Mouse (Mus musculus) C2C12 (cell line): Measurements from ENCODE around the gene Plau. TPM values are rescaled to one million over a fixed set of nuclear protein-coding genes. Genes with fewer than 3 reads are reported as not detected.

ENCODE experiments used
- H3K27me3 ChIP-seq: one replicate; pipeline ENCODE4 v1.6.1; 2011; ENCODE audit not compliant: control insufficient read depth, insufficient read depth, insufficient read length
- H3K36me3 ChIP-seq: one replicate; pipeline ENCODE4 v1.6.1; 2011; ENCODE audit not compliant: control insufficient read depth, insufficient read depth
- H3K4me3 ChIP-seq: one replicate; pipeline ENCODE4 v1.5.1; 2011; ENCODE audit warnings: mild to moderate bottlenecking, control low read depth; ENCODE audit not compliant: poor library complexity, insufficient read depth, severe bottlenecking
- H3K79me2 ChIP-seq: one replicate; pipeline ENCODE4 v1.6.1; 2011; ENCODE audit not compliant: control insufficient read depth, insufficient read depth
- H3K79me3 ChIP-seq: one replicate; pipeline ENCODE4 v1.6.1; 2011; ENCODE audit warnings: low read depth, control low read depth
- H3ac ChIP-seq: one replicate; pipeline ENCODE3; 2011; ENCODE audit warnings: low read depth; ENCODE audit not compliant: control insufficient read depth, insufficient read length
- CEBPB ChIP-seq: IDR thresholded peaks from one replicate; pipeline ENCODE4 v1.6.1; 2011; ENCODE audit warnings: low read depth, mild to moderate bottlenecking, control low read depth, moderate library complexity
- CTCF ChIP-seq: IDR thresholded peaks from one replicate; pipeline ENCODE4 v1.5.1; 2011; ENCODE audit not compliant: control insufficient read depth, insufficient read depth, insufficient read length
- FOSL1 ChIP-seq: IDR thresholded peaks from one replicate; pipeline ENCODE4 v1.8.0; 2011; ENCODE audit warnings: mild to moderate bottlenecking, low read length; ENCODE audit not compliant: poor library complexity, insufficient read depth, severe bottlenecking
- MAX ChIP-seq: IDR thresholded peaks from one replicate; pipeline ENCODE4 v1.6.1; 2011; ENCODE audit warnings: mild to moderate bottlenecking, control low read depth
- MYOD1 ChIP-seq: IDR thresholded peaks from one replicate; pipeline ENCODE4 v1.6.1; 2011; ENCODE audit warnings: low read depth; ENCODE audit not compliant: control insufficient read depth, insufficient read length
- MYOG ChIP-seq: IDR thresholded peaks from one replicate; pipeline ENCODE4 v1.6.1; 2011; ENCODE audit not compliant: control insufficient read depth, insufficient read length; ENCODE audit errors: extremely low read depth
- USF1 ChIP-seq: IDR thresholded peaks from one replicate; pipeline ENCODE4 v1.6.1; 2011; ENCODE audit warnings: low read depth, mild to moderate bottlenecking, control low read depth, moderate library complexity
- long read RNA-seq, 2 experiments: library from polyadenylated mRNA; unstranded; transcript quantifications; one replicate each; pipeline ENCODE4 v2.0.0; 2019 to 2020
- polyA plus RNA-seq: library from polyadenylated mRNA; unstranded; fragments of >200 nt; fragmentation: generic; extraction: Trizol; gene quantifications from one replicate; pipeline ENCODE4 v1.2.1, GENCODE M21; 2012; ENCODE audit warnings: missing spikeins

The Plau gene
- 106 TPM for polyA plus RNA-seq
- long read RNA-seq, experiment 1, transcript Plau-201 (11 exons, 2,342 nt), result major isoform, 5 of 6 reads
- long read RNA-seq, experiment 1, partial matches to known transcripts, result 1 of 6 reads
- long read RNA-seq, experiment 1, other reads (novel, unspliced or antisense), result 0 of 6 reads
- long read RNA-seq, experiment 2, transcript Plau-201 (11 exons, 2,342 nt), result major isoform, 35 of 48 reads
- long read RNA-seq, experiment 2, partial matches to known transcripts, result 0 of 48 reads
- long read RNA-seq, experiment 2, other reads (novel, unspliced or antisense), result 13 of 48 reads

DNA sequence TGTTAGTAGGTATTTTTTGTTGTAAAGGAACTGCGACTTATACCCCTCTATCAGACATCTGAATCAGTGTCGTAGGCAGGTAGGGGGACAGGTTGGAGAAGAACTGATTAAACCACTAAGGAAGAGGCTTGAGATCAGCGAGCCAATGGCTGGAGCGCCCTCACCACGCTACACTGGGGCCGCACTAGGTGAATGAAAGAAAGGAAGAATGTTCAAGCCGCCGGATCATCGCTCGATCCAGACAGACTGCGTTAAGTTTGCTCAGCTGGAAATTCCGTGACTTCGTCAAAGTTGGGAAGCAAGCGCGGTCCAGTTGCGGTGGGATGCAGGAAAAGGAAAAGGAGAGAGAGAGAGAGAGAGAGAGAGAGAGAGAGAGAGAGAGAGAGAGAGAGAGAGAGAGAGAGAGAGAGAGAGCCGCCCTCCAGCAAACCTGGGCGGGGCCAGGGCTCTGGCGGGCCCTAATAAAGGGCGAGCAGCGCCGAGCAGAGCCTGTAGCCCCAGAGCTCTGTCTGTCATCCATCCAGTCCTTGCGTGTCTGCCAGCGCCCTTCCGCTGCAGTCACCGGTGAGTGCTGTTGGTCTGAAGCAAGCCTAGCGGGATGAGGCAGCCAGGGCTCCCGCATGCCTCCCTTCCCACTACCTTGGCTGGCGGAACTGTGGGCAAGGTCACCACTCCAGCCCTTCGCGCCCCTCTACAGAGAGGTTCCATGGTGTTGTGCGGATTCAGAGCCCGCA lies at the start of gene Plau:
Gene Plau (plus strand): TSS at position 490 of the 734 bp plus-strand sequence.
- TF ChIP-seq USF1, result no peak
- TF ChIP-seq MAX, result peak; percentile 6
- Histone ChIP-seq H3K4me3 (peak within 1 kb of the TSS; percentile 71), H3K79me2 (peaks cover 43% of the 10 kb centered on the region), H3K27me3 (no peaks in the 10 kb centered on the region), H3ac (peak within 1 kb of the TSS; percentile 81), H3K36me3 (peaks cover 34% of the 10 kb centered on the region), H3K79me3 (peaks cover 15% of the 10 kb centered on the region)

DNA sequence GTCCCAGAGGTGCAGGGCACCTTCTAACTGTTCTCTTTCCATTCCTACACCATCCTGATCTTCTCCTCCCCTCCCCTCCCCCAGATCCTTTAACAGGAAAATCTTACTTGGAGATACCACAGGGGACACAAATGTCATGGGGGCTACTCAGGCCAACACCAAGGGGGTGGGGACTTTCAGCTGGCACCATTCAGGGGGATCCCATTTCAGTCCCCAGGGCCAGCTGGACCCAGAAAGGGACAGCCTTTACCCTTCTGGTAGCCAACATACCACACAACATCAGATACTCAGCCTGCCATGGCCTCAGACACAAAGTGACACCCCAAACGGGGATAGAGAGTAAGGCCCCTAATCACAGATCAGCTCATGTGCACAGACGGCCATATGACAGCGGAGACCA lies 48.3 kb upstream of the Plau start:
- H3K36me3 ChIP-seq, result peaks cover 90% of the 10 kb centered on the region
- peaks cover 100% of the 10 kb centered on the region for H3K79me2 ChIP-seq

DNA sequence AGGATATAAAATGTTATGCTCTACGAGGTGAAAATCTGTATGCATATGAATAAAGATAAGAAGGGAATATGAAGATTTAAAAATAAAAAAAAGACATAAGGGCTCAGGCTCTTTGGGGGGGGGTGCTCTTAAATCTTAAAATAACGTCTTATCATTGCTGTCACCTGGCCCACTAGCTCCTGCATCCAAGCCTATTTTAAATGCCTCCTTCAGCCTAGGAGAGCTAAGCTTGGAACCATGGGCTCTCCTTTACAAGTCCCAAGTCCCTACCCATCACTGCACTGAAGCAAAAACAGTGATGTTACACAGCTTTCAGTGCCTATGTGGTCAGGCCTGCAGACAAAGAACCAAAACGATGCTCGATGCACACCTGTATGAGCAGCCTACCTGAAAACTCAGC lies 46.9 kb upstream of the Plau start:
- Histone ChIP-seq H3K79me3 (peaks cover 85% of the 10 kb centered on the region), H3K79me2 (peaks cover 97% of the 10 kb centered on the region), H3K36me3 (peaks cover 76% of the 10 kb centered on the region), H3ac (no peak overlapping the region), H3K27me3 (no peaks in the 10 kb centered on the region), H3K4me3 (no peak overlapping the region)
- TF ChIP-seq CTCF, result no peak
- no peak for TF ChIP-seq USF1
- no peak for TF ChIP-seq MAX
- TF ChIP-seq MYOD1, result no peak
- no peak for TF ChIP-seq FOSL1
- TF ChIP-seq CEBPB, result no peak
- TF ChIP-seq MYOG, result no peak

More for the DNA sequence above, 48.3 kb upstream of the Plau start:
- H3K79me3 ChIP-seq, result peaks cover 91% of the 10 kb centered on the region
- no peak overlapping the region for H3K4me3 ChIP-seq
- H3ac ChIP-seq, result no peak overlapping the region
- TF ChIP-seq MYOG (no peak), MYOD1 (no peak), CTCF (no peak), USF1 (no peak), CEBPB (no peak), FOSL1 (no peak), MAX (no peak)
- no peaks in the 10 kb centered on the region for H3K27me3 ChIP-seq

DNA sequence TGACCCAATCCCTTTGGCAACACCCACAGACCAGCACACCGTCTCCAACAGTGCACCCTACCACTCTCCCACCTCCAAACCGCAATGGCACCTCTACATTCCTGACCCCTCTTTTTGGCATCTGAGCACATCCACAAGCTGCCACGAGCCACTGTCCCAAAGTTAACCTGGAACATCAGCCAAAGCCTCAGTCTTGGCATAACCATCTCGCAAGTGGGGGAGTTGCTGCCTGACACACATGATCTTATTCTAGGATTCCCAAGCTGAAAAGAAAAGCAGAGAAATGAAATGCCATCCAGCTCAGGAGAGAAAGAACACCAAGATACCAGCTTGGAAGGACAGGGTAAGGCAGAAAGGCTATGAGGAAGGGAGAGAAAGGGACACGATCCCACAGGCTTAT lies 46.0 kb upstream of the Plau start:
- Histone ChIP-seq H3K4me3 (no peak overlapping the region), H3K27me3 (no peaks in the 10 kb centered on the region), H3K36me3 (peaks cover 67% of the 10 kb centered on the region), H3ac (no peak overlapping the region), H3K79me2 (peaks cover 97% of the 10 kb centered on the region), H3K79me3 (peaks cover 80% of the 10 kb centered on the region)
- TF ChIP-seq MAX (no peak), USF1 (no peak), CEBPB (no peak)

DNA sequence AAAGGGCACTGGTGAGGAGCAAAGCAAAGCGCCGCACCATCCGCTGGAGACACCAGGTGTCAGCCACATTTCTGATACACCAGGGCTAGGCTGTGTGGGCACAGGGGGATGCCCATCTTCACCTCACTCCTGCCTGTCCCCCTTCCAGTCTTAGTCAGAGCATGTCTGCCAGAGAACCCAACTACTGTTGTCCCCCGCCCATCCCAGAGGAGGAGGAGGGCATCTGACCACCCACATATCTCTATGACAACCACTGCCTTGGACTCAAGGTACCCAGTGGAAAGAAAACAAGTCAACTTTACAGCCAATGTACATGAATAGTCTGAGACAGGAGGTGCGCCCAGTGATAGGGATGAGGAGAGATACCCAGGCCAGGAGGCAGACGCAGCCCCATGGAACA lies 45.5 kb upstream of the Plau start:
- peaks cover 75% of the 10 kb centered on the region for H3K79me3 ChIP-seq
- peaks cover 62% of the 10 kb centered on the region for H3K36me3 ChIP-seq
- no peak for TF ChIP-seq USF1
- TF ChIP-seq MYOD1, result no peak
- TF ChIP-seq FOSL1, result no peak
- no peak for TF ChIP-seq MAX
- no peak for TF ChIP-seq MYOG
- no peak for TF ChIP-seq CTCF
- no peak for TF ChIP-seq CEBPB
- no peak overlapping the region for H3K4me3 ChIP-seq
- peaks cover 97% of the 10 kb centered on the region for H3K79me2 ChIP-seq
- H3K27me3 ChIP-seq, result no peaks in the 10 kb centered on the region
- no peak overlapping the region for H3ac ChIP-seq
